Mouse (Mus musculus) olfactory bulb, adult 2 months (tissue): ENCODE measurements around the gene Hdac11. TPM values are rescaled to one million over a fixed set of nuclear protein-coding genes. Genes with fewer than 3 reads are reported as not detected.
"Not testable (repeated sequence)": the region's sequence is repeated elsewhere in the genome, so short reads cannot be mapped to it uniquely, and the experiment has no call there.

ENCODE experiments used
- H3K27ac ChIP-seq: fragments of 200-500 bp; 2 replicates; pipeline ENCODE4 v1.5.1; 2012; ENCODE audit warnings: low read depth, low read length; ENCODE audit not compliant: insufficient read depth
- H3K4me1 ChIP-seq: fragments of 200-500 bp; 2 replicates; pipeline ENCODE4 v1.6.1; 2012; ENCODE audit warnings: low read length; ENCODE audit not compliant: control insufficient read depth, insufficient read depth
- H3K4me3 ChIP-seq: fragments of 200-500 bp; 2 replicates; pipeline ENCODE4 v1.5.1; 2012; ENCODE audit warnings: mild to moderate bottlenecking, low read depth, low read length, moderate library complexity; ENCODE audit not compliant: insufficient read depth
- CTCF ChIP-seq: fragments of 200-500 bp; IDR thresholded peaks from 2 replicates; pipeline ENCODE4 v1.5.1; 2012; ENCODE audit warnings: low read depth, mild to moderate bottlenecking, low read length, moderate library complexity; ENCODE audit not compliant: insufficient read depth
- POLR2A ChIP-seq: fragments of 200-500 bp; IDR thresholded peaks from 2 replicates; pipeline ENCODE4 v1.6.1; 2012; ENCODE audit warnings: mild to moderate bottlenecking, low read depth, low read length, moderate library complexity; ENCODE audit not compliant: insufficient read depth
- WGBS: fragments of 180-500 bp; shearing (Covaris S2); methylation state at CpG from one replicate; pipeline ENCODE4 v1.1.7; 2018; 5-methylcytosine and 5-hydroxymethylcytosine counted together
- polyA plus RNA-seq: library from polyadenylated mRNA; stranded (reverse); fragments of >200 nt; gene quantifications from 2 replicates; pipeline ENCODE4 v1.2.4, GENCODE M21; 2012; ENCODE audit warnings: low replicate concordance; ENCODE audit not compliant: missing spikeins, insufficient read depth, insufficient read length

The Hdac11 gene
- polyA plus RNA-seq, 1 experiment = not detected

DNA sequence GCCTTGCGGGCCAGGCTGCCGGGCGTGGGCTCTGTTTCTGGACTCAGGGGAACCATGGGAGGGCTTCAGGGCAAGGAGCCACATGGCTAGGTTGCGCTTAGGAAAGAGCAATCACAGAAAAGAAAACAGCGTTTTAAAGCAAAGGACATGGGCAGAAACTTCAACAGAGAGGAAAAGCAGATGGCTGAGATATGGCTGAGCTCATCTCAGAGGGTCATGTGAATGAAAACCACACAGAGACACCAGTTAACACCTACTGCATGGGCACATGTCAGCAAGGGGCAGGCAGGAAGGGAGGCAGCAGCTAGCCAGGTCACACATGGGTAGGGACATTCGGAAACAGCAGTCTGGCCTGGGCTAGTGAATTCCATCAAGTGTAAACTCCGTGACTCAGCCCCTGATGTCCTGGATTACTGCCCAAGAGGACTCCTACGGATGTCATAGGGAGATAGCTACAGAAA is 45.4 kb downstream of the Hdac11 start:
- H3K4me1 ChIP-seq = peaks cover 17% of the 10 kb centered on the region
- 71% methylated on average over 8 of the region's 8 CpGs for WGBS
- TF ChIP-seq POLR2A (no peak), CTCF (no peak)
- no peak overlapping the region for H3K4me3 ChIP-seq
- H3K27ac ChIP-seq = no peak overlapping the region

DNA sequence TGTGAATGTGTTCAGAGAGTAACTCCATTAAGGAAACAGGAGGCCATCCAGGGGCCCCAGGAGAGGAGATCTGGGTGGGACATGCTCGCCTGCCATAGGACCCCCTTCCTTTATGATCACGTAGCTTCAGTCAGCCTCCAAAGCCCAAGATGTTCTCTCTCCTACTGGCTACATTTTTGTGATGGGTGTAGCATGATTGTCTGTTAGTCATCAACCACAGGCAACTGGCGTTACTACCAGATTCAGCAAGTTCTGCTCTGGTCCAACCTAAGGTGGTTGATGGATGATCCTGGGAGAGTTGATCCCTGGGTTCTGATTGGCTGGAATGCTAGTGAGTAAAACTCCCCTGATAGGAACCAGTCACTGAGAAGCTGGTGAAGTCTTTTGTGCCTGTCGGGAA is 46.1 kb downstream of the Hdac11 start:
- Histone ChIP-seq H3K27ac (no peak overlapping the region), H3K4me3 (no peak overlapping the region), H3K4me1 (peaks cover 17% of the 10 kb centered on the region)
- TF ChIP-seq POLR2A (no peak), CTCF (no peak)
- 91% methylated on average over 4 of the region's 4 CpGs for WGBS

DNA sequence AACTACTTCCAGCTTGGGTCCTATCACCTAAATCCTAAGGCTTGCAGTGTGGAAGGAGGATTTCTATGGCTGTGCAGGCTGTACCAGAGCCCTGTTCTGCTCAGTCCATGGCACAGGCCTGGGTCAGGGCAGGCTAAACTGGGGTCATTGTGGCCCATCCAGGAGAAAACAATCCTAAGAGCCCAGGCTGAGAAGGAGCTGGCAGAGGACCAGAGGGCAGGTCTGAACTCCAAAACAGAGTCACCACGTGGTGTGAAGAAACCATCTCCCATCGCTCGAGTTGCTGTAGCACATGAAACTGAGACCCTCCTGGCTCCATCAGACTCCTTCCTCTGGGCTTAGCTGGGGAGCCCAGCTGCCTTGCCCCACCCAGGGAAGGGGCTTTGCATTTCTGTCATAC is 48.9 kb downstream of the Hdac11 start:
- WGBS = 56% methylated on average over 3 of the region's 3 CpGs
- Histone ChIP-seq H3K4me1 (peaks cover 15% of the 10 kb centered on the region), H3K27ac (no peak overlapping the region), H3K4me3 (no peak overlapping the region)
- TF ChIP-seq POLR2A = no peak
- TF ChIP-seq CTCF = no peak

DNA sequence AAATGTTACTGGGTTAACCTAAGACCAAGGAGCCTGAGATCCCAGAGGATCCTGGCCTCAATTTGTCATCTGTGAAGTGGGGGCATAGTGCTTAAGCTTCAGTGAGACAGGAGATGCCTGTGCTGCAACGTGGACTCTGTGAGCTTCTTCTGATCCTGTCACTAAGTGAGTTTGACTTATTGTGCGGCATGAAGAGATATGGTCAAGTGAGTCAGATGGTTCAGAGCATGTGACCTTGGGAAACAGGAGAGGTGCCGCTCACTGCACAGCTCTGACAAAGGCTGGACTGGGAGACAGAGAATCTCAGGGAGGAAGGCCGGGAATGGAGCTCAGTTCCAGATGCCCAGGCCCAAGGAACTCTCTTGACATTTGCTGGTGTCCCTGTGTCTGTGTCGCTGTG is 49.3 kb downstream of the Hdac11 start:
- Histone ChIP-seq H3K4me1 (peaks cover 10% of the 10 kb centered on the region), H3K4me3 (no peak overlapping the region), H3K27ac (no peak overlapping the region)
- TF ChIP-seq POLR2A (no peak), CTCF (no peak)
- WGBS = 87% methylated on average over 5 of the region's 5 CpGs

DNA sequence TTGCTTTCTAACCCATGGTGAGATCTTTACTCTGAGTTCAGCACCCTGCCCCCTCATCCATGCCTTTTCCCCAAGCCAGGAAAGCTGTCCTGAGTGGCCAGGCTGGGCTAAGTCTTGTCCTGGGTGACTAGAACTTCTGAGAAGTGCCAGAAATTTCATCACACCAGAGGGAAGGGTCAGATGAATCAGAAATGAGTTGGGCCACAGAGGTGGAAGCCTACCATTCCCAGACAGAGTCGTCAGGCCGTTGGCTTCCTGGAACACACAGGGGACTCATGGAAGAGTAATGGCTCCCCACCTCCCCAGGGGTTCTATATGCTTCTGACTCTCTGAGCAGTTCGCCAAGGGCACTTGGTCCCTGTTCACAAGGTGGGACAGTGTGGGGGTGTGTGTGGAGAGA is 51.0 kb downstream of the Hdac11 start:
- Histone ChIP-seq H3K4me3 (no peak overlapping the region), H3K4me1 (peaks cover 2% of the 10 kb centered on the region), H3K27ac (no peak overlapping the region)
- WGBS = 88% methylated on average over 3 of the region's 3 CpGs
- TF ChIP-seq POLR2A = no peak
- no peak for TF ChIP-seq CTCF

DNA sequence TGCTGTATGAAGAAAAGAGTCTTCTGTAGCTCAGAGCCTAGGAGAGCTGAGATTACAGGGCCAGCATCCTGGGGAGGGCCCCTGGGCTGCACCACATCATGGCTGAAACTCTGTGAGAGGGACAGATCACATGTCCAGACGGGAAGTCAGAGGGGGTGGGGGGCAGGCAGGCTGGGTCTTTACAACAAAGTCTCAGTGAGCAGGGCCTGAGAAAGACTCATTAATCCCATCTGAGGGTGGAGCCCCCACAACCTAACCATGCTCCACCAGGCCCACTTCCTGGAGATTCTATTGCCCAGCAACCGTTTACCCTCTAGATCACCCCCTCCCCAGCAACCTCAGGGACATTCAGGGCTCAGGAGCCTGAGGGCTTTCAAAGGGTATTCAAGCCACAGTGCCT is 53.3 kb downstream of the Hdac11 start:
- H3K4me3 ChIP-seq = no peak overlapping the region
- no peak overlapping the region for H3K27ac ChIP-seq
- 45% methylated on average over 2 of the region's 2 CpGs for WGBS
- no peak for TF ChIP-seq POLR2A
- no peak for TF ChIP-seq CTCF
- peaks cover 16% of the 10 kb centered on the region for H3K4me1 ChIP-seq

DNA sequence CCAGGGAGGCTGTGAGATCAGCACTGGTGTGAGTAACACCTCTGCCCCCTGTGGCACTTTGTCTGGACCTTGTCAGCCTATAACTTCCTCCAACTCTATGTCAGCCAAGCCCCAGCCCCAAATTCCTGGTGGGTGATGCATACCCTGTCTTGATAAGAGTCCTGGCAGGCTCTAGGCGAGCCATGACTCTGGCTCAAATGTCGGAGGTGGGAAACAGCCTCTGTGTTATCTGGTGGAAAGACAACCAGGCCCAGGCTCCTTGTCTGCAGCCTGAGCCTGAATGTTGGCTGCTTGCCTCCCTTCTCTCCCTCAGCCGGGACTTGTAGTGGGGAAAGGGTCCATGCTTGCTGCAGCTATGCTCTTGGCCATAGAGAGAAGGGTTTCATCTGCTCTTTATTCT is 54.4 kb downstream of the Hdac11 start:
- H3K4me3 ChIP-seq = no peak overlapping the region
- no peak overlapping the region for H3K27ac ChIP-seq
- no peak for TF ChIP-seq POLR2A
- TF ChIP-seq CTCF = no peak
- 81% methylated on average over 3 of the region's 3 CpGs for WGBS
- H3K4me1 ChIP-seq = peaks cover 19% of the 10 kb centered on the region

DNA sequence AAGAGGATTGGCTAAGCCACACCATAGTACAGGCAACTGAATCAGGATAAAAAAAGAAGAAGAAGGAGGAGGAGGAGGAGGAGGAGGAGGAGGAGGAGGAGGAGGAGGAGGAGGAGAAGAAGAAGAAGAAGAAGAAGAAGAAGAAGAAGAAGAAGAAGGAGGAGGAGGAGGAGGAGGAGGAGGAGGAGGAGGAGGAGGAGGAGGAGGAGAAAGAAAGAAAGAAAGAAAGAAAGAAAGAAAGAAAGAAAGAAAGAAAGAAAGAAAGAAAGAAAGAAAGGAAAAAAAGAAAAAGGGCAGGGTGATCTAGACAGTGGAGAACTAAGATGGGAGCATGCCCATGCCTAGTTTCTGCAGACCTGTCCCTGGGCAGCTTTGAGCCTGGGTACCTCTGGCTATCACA is 55.7 kb downstream of the Hdac11 start, which contains the start of gene Fbln2:
Fbln2 (plus strand) TSS at position 301 of the 400 bp plus-strand sequence.
- H3K4me3 ChIP-seq = peak within 1 kb of the TSS; percentile 33
- H3K27ac ChIP-seq = not testable (repeated sequence)
- H3K4me1 ChIP-seq = peaks cover 19% of the 10 kb centered on the region

DNA sequence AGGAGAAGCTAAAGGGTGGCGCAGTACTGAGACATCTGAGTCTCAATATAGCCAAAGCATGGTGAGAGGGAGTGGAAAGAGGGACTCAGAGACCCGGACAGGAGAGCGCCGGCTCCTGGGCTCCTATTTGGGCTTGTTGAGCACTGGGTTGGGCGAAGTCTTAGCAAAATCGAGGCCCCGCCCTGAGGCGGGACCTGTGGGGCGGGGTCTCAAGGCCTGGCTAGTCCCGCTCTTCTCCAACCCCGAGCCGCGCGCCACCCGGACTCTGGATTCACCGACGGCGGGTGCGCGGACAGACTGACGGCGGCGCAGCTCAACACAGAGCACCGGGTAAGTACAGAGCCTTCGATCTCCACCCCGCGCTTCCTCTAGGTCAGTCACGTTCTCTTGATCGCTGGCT is 56.1 kb downstream of the Hdac11 start:
- WGBS = 5% methylated on average over 29 of the region's 29 CpGs
- no peak overlapping the region for H3K27ac ChIP-seq
- peaks cover 19% of the 10 kb centered on the region for H3K4me1 ChIP-seq
- TF ChIP-seq POLR2A (no peak), CTCF (no peak)
- peak overlapping the region; percentile 33 for H3K4me3 ChIP-seq
